Mouse (Mus musculus) midbrain, embryonic 14.5 days (tissue): ENCODE measurements around the gene Fbxl17. TPM values are rescaled to one million over a fixed set of nuclear protein-coding genes. Genes with fewer than 3 reads are reported as not detected.

Experiments used
- ATAC-seq: fragments of 200-750 bp; cut with Nextera tagmentation; 2 replicates; pipeline ENCODE4 v1.8.0; 2017; ENCODE audit warnings: moderate number of reproducible peaks, moderate library complexity; ENCODE audit not compliant: low FRiP score, low TSS enrichment
- DNase-seq: peaks from one replicate; pipeline ENCODE4 v3.0.0-alpha.2; 2015
- H3K27ac ChIP-seq: fragments of 300-500 bp; sonication (generic); replicated peaks from 2 replicates; pipeline ENCODE4 v1.5.1; 2014; ENCODE audit warnings: mild to moderate bottlenecking, low read depth, low read length, moderate library complexity
- H3K27me3 ChIP-seq: fragments of 300-500 bp; sonication (generic); 2 replicates; pipeline ENCODE4 v1.6.1; 2014; ENCODE audit warnings: low read length, control low read depth, mixed read lengths; ENCODE audit not compliant: control insufficient read depth, insufficient read depth
- H3K36me3 ChIP-seq: fragments of 300-500 bp; sonication (generic); 2 replicates; pipeline ENCODE4 v1.6.1; 2014; ENCODE audit warnings: low read length, control low read depth; ENCODE audit not compliant: control insufficient read depth, insufficient read depth
- H3K4me1 ChIP-seq: fragments of 300-500 bp; sonication (generic); 2 replicates; pipeline ENCODE4 v1.6.1; 2014; ENCODE audit warnings: mild to moderate bottlenecking, antibody characterized with exemption, low read length, control low read depth; ENCODE audit not compliant: control insufficient read depth, insufficient read depth
- H3K4me2 ChIP-seq: fragments of 300-500 bp; sonication (generic); 2 replicates; pipeline ENCODE4 v1.6.1; 2014; ENCODE audit warnings: mild to moderate bottlenecking, low read length, moderate library complexity
- H3K4me3 ChIP-seq: fragments of 300-500 bp; sonication (generic); replicated peaks from 2 replicates; pipeline ENCODE4 v1.5.1; 2014; ENCODE audit warnings: low read depth, low read length
- H3K9ac ChIP-seq: fragments of 300-500 bp; sonication (generic); replicated peaks from 2 replicates; pipeline ENCODE4 v1.6.1; 2014; ENCODE audit warnings: mild to moderate bottlenecking, low read length, moderate library complexity
- H3K9me3 ChIP-seq: fragments of 300-500 bp; sonication (generic); 2 replicates; pipeline ENCODE4 v1.6.1; 2016; ENCODE audit warnings: low read length, control low read depth, mixed read lengths; ENCODE audit not compliant: control insufficient read depth
- WGBS: fragments of 180-500 bp; shearing (Covaris S2); extraction: QIAGEN DNeasy Blood & Tissue Kit; methylation state at CpG from one replicate; pipeline ENCODE4 v1.1.7; 2014; 5-methylcytosine and 5-hydroxymethylcytosine counted together
- polyA plus RNA-seq: library from polyadenylated mRNA; unstranded; fragments of >200 nt; fragmentation: Nextera tagmentation; extraction: Ambion mirVana; gene quantifications from 2 replicates; pipeline ENCODE4 v1.2.1, GENCODE M21; 2014

Fbxl17 gene
- polyA plus RNA-seq, 1 experiment from 2014 or later, result 53.5 TPM

- ATAC-seq, result no peak
- no peak overlapping the region for H3K4me2 ChIP-seq
- H3K9ac ChIP-seq, result no peak overlapping the region
- H3K4me3 ChIP-seq, result no peak overlapping the region
- H3K27ac ChIP-seq, result peak overlapping the region; percentile 67
- H3K27me3 ChIP-seq, result no peaks in the 10 kb centered on the region
- H3K4me1 ChIP-seq, result peaks cover 46% of the 10 kb centered on the region
- DNase-seq, result no peak
- no peaks in the 10 kb centered on the region for H3K36me3 ChIP-seq
- no peaks in the 10 kb centered on the region for H3K9me3 ChIP-seq
- WGBS, result 18% methylated on average over 5 of the region's 5 CpGs
Measured at GRCm38 (mm10) chr17:63171264-63171663, 328.6 kb downstream of the Fbxl17 start.

GRCm38 (mm10) chr17:63168019-63168788 lies 331.6 kb downstream of the Fbxl17 start:
- Histone ChIP-seq H3K9ac (no peak overlapping the region), H3K27me3 (no peaks in the 10 kb centered on the region), H3K9me3 (no peaks in the 10 kb centered on the region), H3K4me2 (no peak overlapping the region), H3K4me3 (no peak overlapping the region), H3K36me3 (no peaks in the 10 kb centered on the region), H3K4me1 (peaks cover 31% of the 10 kb centered on the region), H3K27ac (no peak overlapping the region)
- WGBS, result 63% methylated on average over 5 of the region's 5 CpGs
- DNase-seq, result no peak
- ATAC-seq, result no peak

- no peak for DNase-seq
- Histone ChIP-seq H3K4me3 (no peak overlapping the region), H3K9me3 (no peaks in the 10 kb centered on the region), H3K36me3 (no peaks in the 10 kb centered on the region), H3K9ac (no peak overlapping the region), H3K27ac (no peak overlapping the region), H3K4me2 (no peak overlapping the region), H3K27me3 (no peaks in the 10 kb centered on the region), H3K4me1 (peaks cover 21% of the 10 kb centered on the region)
- peak; percentile 19; the same call in 1 of the 2 replicates for ATAC-seq
- WGBS, result 76% methylated on average over 3 of the region's 3 CpGs
Measured at GRCm38 (mm10) chr17:63167248-63167647, 332.6 kb downstream of the Fbxl17 start.

- Histone ChIP-seq H3K4me3 (no peak overlapping the region), H3K27ac (no peak overlapping the region), H3K9ac (no peak overlapping the region), H3K36me3 (no peaks in the 10 kb centered on the region), H3K9me3 (no peaks in the 10 kb centered on the region), H3K4me2 (no peak overlapping the region), H3K27me3 (no peaks in the 10 kb centered on the region), H3K4me1 (peaks cover 15% of the 10 kb centered on the region)
- DNase-seq, result no peak
- WGBS, result 60% methylated on average over 3 of the region's 3 CpGs
- ATAC-seq, result no peak
Measured at GRCm38 (mm10) chr17:63166692-63167091, 333.1 kb downstream of the Fbxl17 start.

- H3K36me3 ChIP-seq, result no peaks in the 10 kb centered on the region
- H3K27ac ChIP-seq, result no peak overlapping the region
- DNase-seq, result no peak
- ATAC-seq, result no peak
- peaks cover 9% of the 10 kb centered on the region; the same call in 1 of the 2 replicates for H3K4me1 ChIP-seq
- no peak overlapping the region for H3K9ac ChIP-seq
- no peaks in the 10 kb centered on the region for H3K27me3 ChIP-seq
- H3K9me3 ChIP-seq, result no peaks in the 10 kb centered on the region
- H3K4me3 ChIP-seq, result no peak overlapping the region
- 82% methylated on average over 13 of the region's 13 CpGs for WGBS
- no peak overlapping the region for H3K4me2 ChIP-seq
Measured at GRCm38 (mm10) chr17:63165847-63166246, 334.0 kb downstream of the Fbxl17 start.

- WGBS, result 61% methylated on average over 1 of the region's 1 CpGs
- no peak overlapping the region for H3K4me2 ChIP-seq
- no peaks in the 10 kb centered on the region for H3K36me3 ChIP-seq
- H3K4me3 ChIP-seq, result no peak overlapping the region
- no peaks in the 10 kb centered on the region for H3K27me3 ChIP-seq
- peaks cover 9% of the 10 kb centered on the region; the same call in 1 of the 2 replicates for H3K4me1 ChIP-seq
- H3K9me3 ChIP-seq, result no peaks in the 10 kb centered on the region
- DNase-seq (no peak), ATAC-seq (no peak)
- no peak overlapping the region for H3K27ac ChIP-seq
- no peak overlapping the region for H3K9ac ChIP-seq
Measured at GRCm38 (mm10) chr17:63164289-63164688, 335.5 kb downstream of the Fbxl17 start.

- DNase-seq (no peak), ATAC-seq (no peak)
- Histone ChIP-seq H3K4me2 (no peak overlapping the region), H3K9ac (no peak overlapping the region), H3K4me1 (peaks cover 10% of the 10 kb centered on the region), H3K4me3 (no peak overlapping the region), H3K36me3 (no peaks in the 10 kb centered on the region), H3K9me3 (no peaks in the 10 kb centered on the region), H3K27me3 (no peaks in the 10 kb centered on the region), H3K27ac (no peak overlapping the region)
- WGBS, result 57% methylated on average over 5 of the region's 5 CpGs
Measured at GRCm38 (mm10) chr17:63161953-63162352, 337.9 kb downstream of the Fbxl17 start.

- Histone ChIP-seq H3K27ac (no peak overlapping the region), H3K9me3 (no peaks in the 10 kb centered on the region), H3K4me1 (peaks cover 10% of the 10 kb centered on the region), H3K4me2 (no peak overlapping the region), H3K9ac (no peak overlapping the region), H3K27me3 (no peaks in the 10 kb centered on the region), H3K36me3 (no peaks in the 10 kb centered on the region), H3K4me3 (no peak overlapping the region)
- WGBS, result 56% methylated on average over 7 of the region's 7 CpGs
- no peak for DNase-seq
- no peak for ATAC-seq
Measured at GRCm38 (mm10) chr17:63159196-63159595, 340.6 kb downstream of the Fbxl17 start.

GRCm38 (mm10) chr17:63158436-63158835 lies 341.4 kb downstream of the Fbxl17 start:
- Histone ChIP-seq H3K4me2 (no peak overlapping the region), H3K9ac (no peak overlapping the region), H3K27me3 (no peaks in the 10 kb centered on the region), H3K4me3 (no peak overlapping the region), H3K4me1 (peaks cover 10% of the 10 kb centered on the region), H3K36me3 (no peaks in the 10 kb centered on the region), H3K27ac (no peak overlapping the region), H3K9me3 (no peaks in the 10 kb centered on the region)
- ATAC-seq, result no peak
- no peak for DNase-seq
- WGBS, result 87% methylated on average over 3 of the region's 3 CpGs
